Mouse (Mus musculus) lung, postnatal 0 days (tissue): ENCODE data around the gene Rab3gap2. TPM values are rescaled to one million over a fixed set of nuclear protein-coding genes. Genes with fewer than 3 reads are reported as not detected.

Experiments
- ATAC-seq: fragments of 200-750 bp; cut with Nextera tagmentation; 2 replicates; pipeline ENCODE4 v1.8.0; 2017; ENCODE audit warnings: moderate library complexity
- DNase-seq: peaks from one replicate; pipeline ENCODE4 v3.0.0-alpha.2; 2016; ENCODE audit warnings: low spot score
- H3K27ac ChIP-seq: fragments of 300-500 bp; sonication (generic); 2 replicates; pipeline ENCODE4 v1.5.1; 2014; ENCODE audit warnings: antibody characterized with exemption, mild to moderate bottlenecking, low read length, mixed read lengths
- H3K27me3 ChIP-seq: fragments of 300-500 bp; sonication (generic); replicated peaks from 2 replicates; pipeline ENCODE4 v1.6.1; 2014; ENCODE audit warnings: low read length, mixed read lengths; ENCODE audit not compliant: insufficient read depth
- H3K36me3 ChIP-seq: fragments of 300-500 bp; sonication (generic); 2 replicates; pipeline ENCODE4 v1.6.1; 2014; ENCODE audit warnings: low read length, mixed read lengths; ENCODE audit not compliant: insufficient read depth
- H3K4me1 ChIP-seq: fragments of 300-500 bp; sonication (generic); 2 replicates; pipeline ENCODE4 v1.6.1; 2014; ENCODE audit warnings: antibody characterized with exemption, low read depth, low read length, mixed read lengths; ENCODE audit not compliant: insufficient read depth
- H3K4me2 ChIP-seq: fragments of 300-500 bp; sonication (generic); replicated peaks from 2 replicates; pipeline ENCODE4 v1.6.1; 2014; ENCODE audit warnings: low read depth, mild to moderate bottlenecking, low read length, moderate library complexity, mixed read lengths
- H3K4me3 ChIP-seq: fragments of 300-500 bp; sonication (generic); 2 replicates; pipeline ENCODE4 v1.5.1; 2014; ENCODE audit warnings: low read depth, low read length
- H3K9ac ChIP-seq: fragments of 300-500 bp; sonication (generic); replicated peaks from 2 replicates; pipeline ENCODE4 v1.6.1; 2014; ENCODE audit warnings: low read depth, mild to moderate bottlenecking
- H3K9me3 ChIP-seq: fragments of 300-500 bp; sonication (generic); 2 replicates; pipeline ENCODE4 v1.6.1; 2016; ENCODE audit warnings: low read length, mixed read lengths
- CTCF ChIP-seq: IDR thresholded peaks from 2 replicates; pipeline ENCODE4 v1.5.1; 2016; ENCODE audit warnings: antibody characterized with exemption, mild to moderate bottlenecking
- EP300 ChIP-seq: IDR thresholded peaks from 2 replicates; pipeline ENCODE4 v1.6.1; 2016; ENCODE audit warnings: antibody characterized with exemption, mild to moderate bottlenecking, control low read depth
- WGBS: fragments of 180-500 bp; shearing (Covaris S2); extraction: QIAGEN DNeasy Blood & Tissue Kit; methylation state at CpG from one replicate; pipeline ENCODE4 v1.1.7; 2014; 5-methylcytosine and 5-hydroxymethylcytosine counted together
- polyA plus RNA-seq: library from polyadenylated mRNA; unstranded; fragments of >200 nt; fragmentation: Nextera tagmentation; extraction: Ambion mirVana; gene quantifications from 2 replicates; pipeline ENCODE4 v1.2.1, GENCODE M21; 2015

The Rab3gap2 gene
- polyA plus RNA-seq, 1 experiment from 2014 or later: 14.5 TPM

DNA sequence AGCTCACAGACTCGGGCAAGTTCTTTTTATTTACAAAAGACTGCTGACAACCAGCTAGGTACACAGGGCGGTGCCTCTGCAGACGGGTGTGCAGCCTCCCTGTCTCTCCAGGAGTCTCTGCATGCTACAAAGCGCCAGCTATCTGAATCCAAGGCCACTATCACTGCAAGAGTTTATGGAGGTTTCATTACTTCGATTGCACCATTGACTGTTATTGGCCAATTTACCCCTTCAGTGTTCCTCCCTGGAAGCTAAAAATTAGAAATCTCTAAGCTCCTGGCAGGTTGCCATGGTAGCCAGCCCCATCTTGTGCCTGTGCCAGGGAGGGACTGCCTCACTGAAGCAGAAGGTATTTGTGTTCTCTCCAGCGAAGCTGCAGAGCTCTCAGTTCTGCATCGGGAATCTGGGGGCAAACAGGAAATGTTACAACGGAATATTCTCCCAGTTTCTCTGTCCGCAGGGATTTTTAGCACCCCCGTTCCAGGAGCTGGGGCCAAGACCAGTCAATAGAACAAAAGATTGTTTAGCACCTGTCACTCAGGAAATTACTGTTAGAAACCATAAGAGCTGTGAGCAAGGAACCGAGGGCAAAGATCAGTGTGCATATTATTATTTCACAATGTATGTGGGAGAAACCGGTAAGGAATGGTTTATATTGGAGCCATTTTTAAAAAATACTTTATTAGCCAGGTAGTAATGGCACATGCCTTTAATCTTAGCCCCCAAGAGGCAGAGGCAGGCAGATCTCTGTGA is 49.4 kb downstream of the Rab3gap2 start:
- ATAC-seq: peak; percentile 35; the same call in 1 of the 2 replicates
- no peak overlapping the region for H3K9ac ChIP-seq

DNA sequence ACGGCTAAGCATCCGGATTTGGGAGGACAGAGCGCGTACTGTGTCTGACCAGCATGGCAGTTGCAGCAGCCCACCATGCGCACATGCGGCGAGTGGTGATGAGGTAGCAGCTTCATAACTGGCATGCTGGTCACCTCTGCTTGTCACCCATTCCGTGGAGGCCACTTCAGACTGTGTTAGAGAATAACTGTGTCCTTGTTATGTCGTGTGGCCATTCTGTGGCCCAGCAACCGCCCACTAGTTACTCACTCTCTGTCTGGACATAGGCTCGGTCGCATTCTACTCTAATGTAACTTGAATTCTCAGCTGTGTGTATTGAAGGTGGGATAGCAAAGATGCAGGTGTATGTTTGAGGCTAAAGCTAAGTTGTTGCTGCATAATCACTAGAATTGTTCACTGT is 51.4 kb downstream of the Rab3gap2 start:
- no peak overlapping the region for H3K4me3 ChIP-seq
- WGBS: 93% methylated on average over 12 of the region's 12 CpGs
- H3K4me1 ChIP-seq: 0 out of 2 replicates have a peak, but pooled peaks cover 4% of the 10 kb centered on the region
- DNase-seq (no peak), ATAC-seq (no peak)
- H3K27ac ChIP-seq: no peak overlapping the region
- no peak overlapping the region for H3K4me2 ChIP-seq
- no peak for TF ChIP-seq EP300
- TF ChIP-seq CTCF: no peak
- no peaks in the 10 kb centered on the region for H3K9me3 ChIP-seq
- no peaks in the 10 kb centered on the region for H3K27me3 ChIP-seq
- H3K36me3 ChIP-seq: peaks cover 25% of the 10 kb centered on the region
- no peak overlapping the region for H3K9ac ChIP-seq

More for the DNA sequence above, 49.4 kb downstream of the Rab3gap2 start:
- peak; percentile 39 for DNase-seq
- TF ChIP-seq CTCF (no peak), EP300 (no peak)
- WGBS: 37% methylated on average over 12 of the region's 12 CpGs
- H3K4me1 ChIP-seq: 0 out of 2 replicates have a peak, but pooled peaks cover 4% of the 10 kb centered on the region
- H3K4me3 ChIP-seq: no peak overlapping the region
- H3K27me3 ChIP-seq: no peaks in the 10 kb centered on the region
- no peak overlapping the region for H3K4me2 ChIP-seq
- no peaks in the 10 kb centered on the region for H3K9me3 ChIP-seq
- no peak overlapping the region for H3K27ac ChIP-seq
- H3K36me3 ChIP-seq: peaks cover 19% of the 10 kb centered on the region

DNA sequence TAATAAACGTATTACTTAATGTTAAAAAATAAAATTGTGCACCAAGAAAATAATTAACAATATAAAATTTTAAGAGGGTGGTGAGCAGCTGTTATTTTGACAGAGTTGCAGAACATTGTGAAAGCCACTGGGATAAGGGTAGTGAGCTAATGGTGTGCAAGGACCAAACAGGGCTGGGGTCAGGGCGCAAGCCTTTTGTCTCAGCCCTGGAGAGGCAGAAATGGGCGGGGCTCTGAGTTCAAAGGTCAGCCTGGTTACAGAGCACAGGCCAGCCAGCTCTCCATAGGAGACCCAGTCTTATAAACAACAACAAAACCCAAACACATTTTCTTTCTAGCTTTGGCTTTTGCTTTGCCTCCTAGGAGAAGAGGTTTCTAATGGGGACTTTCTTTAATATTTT is 52.8 kb downstream of the Rab3gap2 start:
- no peak for TF ChIP-seq CTCF
- no peak for TF ChIP-seq EP300
- no peak overlapping the region for H3K4me3 ChIP-seq
- H3K36me3 ChIP-seq: peaks cover 27% of the 10 kb centered on the region
- H3K27me3 ChIP-seq: no peaks in the 10 kb centered on the region
- DNase-seq (peak; percentile 40), ATAC-seq (peak; percentile 65)
- no peak overlapping the region for H3K27ac ChIP-seq
- H3K9ac ChIP-seq: no peak overlapping the region
- no peak overlapping the region for H3K4me2 ChIP-seq
- no peaks in the 10 kb centered on the region for H3K9me3 ChIP-seq
- 61% methylated on average over 3 of the region's 3 CpGs for whole genome bisulfite sequencing
- 0 out of 2 replicates have a peak, but pooled peaks cover 4% of the 10 kb centered on the region for H3K4me1 ChIP-seq

DNA sequence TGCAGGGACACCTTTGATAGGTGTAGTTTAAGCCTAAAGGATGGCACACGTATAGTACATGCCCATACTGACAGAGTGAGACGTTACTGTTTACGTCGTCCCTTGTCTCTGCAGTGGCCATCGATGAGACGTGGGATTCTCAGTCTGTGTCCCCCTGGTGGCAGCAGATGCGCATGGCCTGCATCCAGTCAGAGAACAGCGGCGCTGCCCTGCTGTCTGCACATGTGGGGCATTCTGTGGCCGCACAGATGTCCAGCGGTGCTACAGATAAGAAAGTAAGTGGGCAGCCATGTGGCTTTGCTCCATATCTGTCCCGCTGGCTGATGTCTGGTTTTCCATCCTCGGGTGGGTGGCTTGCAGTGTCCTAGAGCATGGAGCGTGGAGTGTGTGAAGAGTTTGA is 58.6 kb downstream of the Rab3gap2 start:
- ATAC-seq: peak; percentile 37
- Histone ChIP-seq H3K36me3 (peaks cover 47% of the 10 kb centered on the region), H3K27me3 (no peaks in the 10 kb centered on the region), H3K9ac (no peak overlapping the region), H3K4me1 (no peaks in the 10 kb centered on the region), H3K4me2 (no peak overlapping the region), H3K27ac (no peak overlapping the region), H3K9me3 (no peaks in the 10 kb centered on the region), H3K4me3 (no peak overlapping the region)
- 37% methylated on average over 14 of the region's 14 CpGs for WGBS
- TF ChIP-seq CTCF (peak; percentile 84), EP300 (no peak)
- peak; percentile 31 for DNase-seq

DNA sequence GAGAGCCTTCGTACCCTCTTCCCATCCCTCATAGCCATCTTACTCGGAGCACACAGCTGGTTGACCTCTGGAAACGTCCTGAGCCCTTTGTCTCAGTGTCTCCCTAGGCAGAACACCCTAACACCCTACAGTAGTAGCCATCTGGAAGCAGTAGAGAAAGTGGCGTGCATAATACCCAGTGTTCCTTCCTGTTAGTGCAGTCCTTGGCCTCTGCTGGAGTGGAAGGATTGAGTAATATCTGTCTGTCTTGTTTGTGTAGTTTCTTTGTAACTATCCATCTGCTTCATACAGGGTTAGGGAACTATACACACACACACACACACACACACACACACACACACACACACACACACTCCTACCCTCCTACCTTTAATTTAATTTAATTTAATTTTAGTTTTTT is 64.8 kb downstream of the Rab3gap2 start:
- Histone ChIP-seq H3K9me3 (no peaks in the 10 kb centered on the region), H3K4me2 (no peak overlapping the region), H3K27me3 (no peaks in the 10 kb centered on the region), H3K27ac (no peak overlapping the region), H3K4me3 (no peak overlapping the region), H3K36me3 (peaks cover 22% of the 10 kb centered on the region; the same call in 1 of the 2 replicates), H3K9ac (no peak overlapping the region), H3K4me1 (no peaks in the 10 kb centered on the region)
- WGBS: 76% methylated on average over 4 of the region's 4 CpGs
- DNase-seq (peak; percentile 18), ATAC-seq (peak; percentile 62; the same call in 1 of the 2 replicates)
- TF ChIP-seq EP300 (no peak), CTCF (no peak)

DNA sequence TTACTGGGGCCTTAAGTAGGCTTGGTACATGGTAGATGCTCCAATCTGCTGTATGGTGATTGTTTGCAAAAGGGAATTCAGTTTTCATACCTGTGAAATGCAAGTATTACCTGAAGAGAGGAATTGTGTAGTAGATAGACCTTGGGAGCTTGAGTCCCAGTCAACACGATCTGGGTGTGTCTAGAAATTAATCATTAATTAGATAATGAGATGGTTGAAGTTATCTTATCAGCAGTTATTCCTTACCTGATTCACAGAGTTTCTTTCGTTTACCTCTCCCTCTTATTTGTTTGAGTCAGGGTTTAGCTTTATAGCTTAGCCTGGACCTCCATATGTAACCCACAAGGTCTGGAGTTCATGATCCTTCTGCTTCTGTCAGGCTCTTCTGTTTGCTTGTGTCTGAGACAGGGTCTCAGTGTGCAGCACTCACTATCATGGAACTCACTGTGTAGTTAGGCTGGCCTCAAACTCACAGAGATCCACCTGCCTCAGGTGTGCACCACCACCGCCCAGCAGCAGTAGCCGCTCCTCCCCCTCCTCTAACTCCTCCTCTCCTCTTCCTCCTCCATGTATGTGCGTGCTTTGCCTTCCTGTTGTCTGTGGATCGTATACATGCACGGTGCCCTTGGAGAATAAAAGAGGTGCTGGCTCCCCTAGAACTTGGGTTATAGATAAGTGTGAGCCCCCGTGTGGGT is 66.6 kb downstream of the Rab3gap2 start:
- Histone ChIP-seq H3K36me3 (peaks cover 12% of the 10 kb centered on the region; the same call in 1 of the 2 replicates), H3K9ac (no peak overlapping the region), H3K4me2 (no peak overlapping the region), H3K4me3 (no peak overlapping the region), H3K27me3 (no peaks in the 10 kb centered on the region), H3K4me1 (no peaks in the 10 kb centered on the region), H3K27ac (no peak overlapping the region), H3K9me3 (no peaks in the 10 kb centered on the region)
- TF ChIP-seq EP300 (no peak), CTCF (no peak)
- ATAC-seq (no peak), DNase-seq (no peak)
- WGBS: 90% methylated on average over 8 of the region's 8 CpGs
